Mouse (Mus musculus) hindbrain, embryonic 16.5 days (tissue): ENCODE data around the gene Clca3a1. TPM values are rescaled to one million over a fixed set of nuclear protein-coding genes. Genes with fewer than 3 reads are reported as not detected.

ENCODE experiments used
- ATAC-seq: fragments of 200-750 bp; cut with Nextera tagmentation; 2 replicates; pipeline ENCODE4 v1.8.0; 2017; ENCODE audit warnings: moderate TSS enrichment, moderate library complexity
- H3K27ac ChIP-seq: fragments of 300-500 bp; sonication (generic); 2 replicates; pipeline ENCODE4 v1.5.1; 2014; ENCODE audit warnings: low read depth, mild to moderate bottlenecking, control low read depth, low read length, moderate library complexity
- H3K27me3 ChIP-seq: fragments of 300-500 bp; sonication (generic); replicated peaks from 2 replicates; pipeline ENCODE4 v1.6.1; 2014; ENCODE audit warnings: low read length; ENCODE audit not compliant: control insufficient read depth, insufficient read depth
- H3K36me3 ChIP-seq: fragments of 300-500 bp; sonication (generic); 2 replicates; pipeline ENCODE4 v1.6.1; 2014; ENCODE audit warnings: mild to moderate bottlenecking, low read length, moderate library complexity, mixed read lengths; ENCODE audit not compliant: control insufficient read depth, insufficient read depth
- H3K4me1 ChIP-seq: fragments of 300-500 bp; sonication (generic); 2 replicates; pipeline ENCODE4 v1.6.1; 2014; ENCODE audit warnings: low read depth, low read length; ENCODE audit not compliant: control insufficient read depth, insufficient read depth
- H3K4me2 ChIP-seq: fragments of 300-500 bp; sonication (generic); 2 replicates; pipeline ENCODE4 v1.6.1; 2014; ENCODE audit warnings: mild to moderate bottlenecking, low read length, control low read depth, moderate library complexity
- H3K4me3 ChIP-seq: fragments of 300-500 bp; sonication (generic); 2 replicates; pipeline ENCODE4 v1.5.1; 2014; ENCODE audit warnings: mild to moderate bottlenecking, low read length, control low read depth, moderate library complexity
- H3K9ac ChIP-seq: fragments of 300-500 bp; sonication (generic); 2 replicates; pipeline ENCODE4 v1.6.1; 2014; ENCODE audit warnings: low read depth, mild to moderate bottlenecking, control low read depth, low read length, moderate library complexity
- H3K9me3 ChIP-seq: fragments of 300-500 bp; sonication (generic); 2 replicates; pipeline ENCODE4 v1.6.1; 2014; ENCODE audit warnings: mild to moderate bottlenecking, low read length, moderate library complexity; ENCODE audit not compliant: control insufficient read depth
- WGBS: fragments of 180-500 bp; shearing (Covaris S2); extraction: QIAGEN DNeasy Blood & Tissue Kit; methylation state at CpG from one replicate; pipeline ENCODE4 v1.1.7; 2014; 5-methylcytosine and 5-hydroxymethylcytosine counted together
- polyA plus RNA-seq: library from polyadenylated mRNA; unstranded; fragments of >200 nt; fragmentation: Nextera tagmentation; extraction: Ambion mirVana; gene quantifications from 2 replicates; pipeline ENCODE4 v1.2.1, GENCODE M21; 2015

The Clca3a1 gene
- polyA plus RNA-seq, 1 experiment from 2014 or later = 0.26 TPM

GRCm38 (mm10) chr3:144689236-144689635, 71.5 kb downstream of the Clca3a1 start:
- peaks cover 13% of the 10 kb centered on the region; the same call in 1 of the 2 replicates for H3K36me3 ChIP-seq
- WGBS = 15% methylated on average over 11 of the region's 11 CpGs
- peak; percentile 73; the same call in 1 of the 2 replicates for ATAC-seq

GRCm38 (mm10) chr3:144688284-144688683, 72.5 kb downstream of the Clca3a1 start:
- H3K9me3 ChIP-seq = no peaks in the 10 kb centered on the region
- H3K4me3 ChIP-seq = no peak overlapping the region
- H3K4me1 ChIP-seq = no peaks in the 10 kb centered on the region
- WGBS = 84% methylated on average over 8 of the region's 8 CpGs
- peaks cover 6% of the 10 kb centered on the region; the same call in 1 of the 2 replicates for H3K36me3 ChIP-seq
- H3K27ac ChIP-seq = no peak overlapping the region
- H3K27me3 ChIP-seq = no peaks in the 10 kb centered on the region
- H3K4me2 ChIP-seq = no peak overlapping the region
- no peak overlapping the region for H3K9ac ChIP-seq
- no peak for ATAC-seq

More at GRCm38 (mm10) chr3:144689236-144689635, 71.5 kb downstream of the Clca3a1 start:
- Histone ChIP-seq H3K4me3 (no peak overlapping the region), H3K4me2 (no peak overlapping the region), H3K27me3 (no peaks in the 10 kb centered on the region), H3K4me1 (no peaks in the 10 kb centered on the region), H3K27ac (no peak overlapping the region), H3K9me3 (no peaks in the 10 kb centered on the region), H3K9ac (no peak overlapping the region)

- H3K36me3 ChIP-seq = peaks cover 6% of the 10 kb centered on the region; the same call in 1 of the 2 replicates
- no peak overlapping the region for H3K4me3 ChIP-seq
- WGBS = 92% methylated on average over 9 of the region's 9 CpGs
- no peak for ATAC-seq
- H3K27ac ChIP-seq = no peak overlapping the region
- H3K9me3 ChIP-seq = no peaks in the 10 kb centered on the region
- no peaks in the 10 kb centered on the region for H3K27me3 ChIP-seq
- H3K4me1 ChIP-seq = no peaks in the 10 kb centered on the region
- no peak overlapping the region for H3K9ac ChIP-seq
- no peak overlapping the region for H3K4me2 ChIP-seq
Observed at GRCm38 (mm10) chr3:144687618-144688017, 73.2 kb downstream of the Clca3a1 start.

- Histone ChIP-seq H3K4me3 (no peak overlapping the region), H3K27me3 (no peaks in the 10 kb centered on the region), H3K27ac (no peak overlapping the region), H3K9me3 (no peaks in the 10 kb centered on the region), H3K4me2 (no peak overlapping the region), H3K36me3 (peaks cover 4% of the 10 kb centered on the region; the same call in 1 of the 2 replicates), H3K4me1 (no peaks in the 10 kb centered on the region), H3K9ac (no peak overlapping the region)
- 93% methylated on average over 5 of the region's 5 CpGs for WGBS
- no peak for ATAC-seq
Observed at GRCm38 (mm10) chr3:144686146-144686545, 74.6 kb downstream of the Clca3a1 start.

- Histone ChIP-seq H3K9ac (no peak overlapping the region), H3K4me1 (no peaks in the 10 kb centered on the region), H3K4me2 (no peak overlapping the region), H3K27ac (no peak overlapping the region), H3K36me3 (peaks cover 2% of the 10 kb centered on the region; the same call in 1 of the 2 replicates), H3K27me3 (no peaks in the 10 kb centered on the region), H3K9me3 (no peaks in the 10 kb centered on the region), H3K4me3 (no peak overlapping the region)
- no peak for ATAC-seq
- WGBS = 96% methylated on average over 12 of the region's 12 CpGs
Observed at GRCm38 (mm10) chr3:144683136-144683814, 77.5 kb downstream of the Clca3a1 start.

GRCm38 (mm10) chr3:144681542-144681941, 79.2 kb downstream of the Clca3a1 start:
- H3K4me1 ChIP-seq = no peaks in the 10 kb centered on the region
- WGBS = 86% methylated on average over 5 of the region's 5 CpGs
- H3K27ac ChIP-seq = no peak overlapping the region
- H3K27me3 ChIP-seq = no peaks in the 10 kb centered on the region
- no peak for ATAC-seq
- no peak overlapping the region for H3K4me3 ChIP-seq
- no peaks in the 10 kb centered on the region for H3K9me3 ChIP-seq
- no peak overlapping the region for H3K4me2 ChIP-seq
- H3K36me3 ChIP-seq = peaks cover 2% of the 10 kb centered on the region; the same call in 1 of the 2 replicates
- H3K9ac ChIP-seq = no peak overlapping the region

GRCm38 (mm10) chr3:144679701-144680159, 81.0 kb downstream of the Clca3a1 start:
- ATAC-seq = no peak
- H3K4me2 ChIP-seq = no peak overlapping the region
- no peaks in the 10 kb centered on the region for H3K27me3 ChIP-seq
- 82% methylated on average over 8 of the region's 8 CpGs for WGBS
- no peak overlapping the region for H3K4me3 ChIP-seq
- no peaks in the 10 kb centered on the region for H3K9me3 ChIP-seq
- no peak overlapping the region for H3K27ac ChIP-seq
- H3K36me3 ChIP-seq = no peaks in the 10 kb centered on the region; the same call in 1 of the 2 replicates
- H3K9ac ChIP-seq = no peak overlapping the region
- H3K4me1 ChIP-seq = no peaks in the 10 kb centered on the region

Other genes starting within 250 kb of the Clca3a1 start
- 12.1 and 12.3 TPM in 2 replicates for gene Hs2st1, start 190.8 kb downstream of the Clca3a1 start, polyA plus RNA-seq
- gene Selenof, start 190.7 kb downstream of the Clca3a1 start, polyA plus RNA-seq = 574 and 619 TPM in 2 replicates
- 95.4 and 113 TPM in 2 replicates for gene Sh3glb1, start 40.6 kb downstream of the Clca3a1 start, polyA plus RNA-seq
- gene Clca3a2, start 58.5 kb upstream of the Clca3a1 start, polyA plus RNA-seq = 0.04 TPM in 1 of 2 replicates, not detected in the other
- gene Clca3b, start 88.4 kb upstream of the Clca3a1 start, polyA plus RNA-seq = not detected in 2 replicates
- not detected in 2 replicates for gene Clca4b, start 171.6 kb upstream of the Clca3a1 start, polyA plus RNA-seq
- not detected in 2 replicates for gene Clca4a, start 214.1 kb upstream of the Clca3a1 start, polyA plus RNA-seq